Mouse (Mus musculus) ovary, adult 18-20 months (tissue): ENCODE results near the gene Cse1l.
A peak's percentile ranks its signal among the peaks of the same experiment; 100 is the strongest.

Experiments
- DNase-seq: peaks from one replicate; pipeline ENCODE4 v3.0.0; 2022; ENCODE audit warnings: low spot score, mixed read lengths

Gene Cse1l

GRCm38 (mm10) chr2:166974177-166974872, 68.5 kb downstream of the Cse1l start:
- DNase-seq: no peak

- no peak for DNase-seq
Measured at GRCm38 (mm10) chr2:166976356-166976755, 70.5 kb downstream of the Cse1l start.

GRCm38 (mm10) chr2:166977490-166977889, 71.7 kb downstream of the Cse1l start:
- no peak for DNase-seq

GRCm38 (mm10) chr2:166980161-166980560, 74.3 kb downstream of the Cse1l start:
- DNase-seq: no peak

GRCm38 (mm10) chr2:166983351-166983894, 77.6 kb downstream of the Cse1l start:
- no peak for DNase-seq

- DNase-seq: no peak
Measured at GRCm38 (mm10) chr2:166990861-166991260, 85.0 kb downstream of the Cse1l start.

- peak; percentile 28 for DNase-seq
Measured at GRCm38 (mm10) chr2:166991945-166992344, 86.1 kb downstream of the Cse1l start.

- DNase-seq: no peak
Measured at GRCm38 (mm10) chr2:166995021-166995795, 89.4 kb downstream of the Cse1l start.
